Mouse (Mus musculus) Patski (cell line): ENCODE results near the gene Sap18b. TPM values are rescaled to one million over a fixed set of nuclear protein-coding genes. Genes with fewer than 3 reads are reported as not detected.

Experiments used
- ATAC-seq: fragments of 100-300 bp; one replicate; pipeline ENCODE4 v1.8.0; 2021
- CTCF ChIA-PET: fragments of 350-600 bp; sonication (Branson Sonifier 250); formaldehyde crosslinking; loops from one replicate; lab custom pipeline; 2022; ENCODE audit warnings: inconsistent platforms; lab: Charles Lee
- POLR2A ChIA-PET: fragments of 350-600 bp; sonication (Branson Sonifier 250); formaldehyde crosslinking; loops from one replicate; lab custom pipeline; 2022; ENCODE audit warnings: antibody characterized with exemption, inconsistent platforms; lab: Charles Lee
- DNase-seq: peaks from one replicate; pipeline ENCODE4 v3.0.0-alpha.2; 2011; ENCODE audit warnings: low read depth, low spot score
- H3K27me3 ChIP-seq: fragments of 371-371 bp; one replicate; pipeline ENCODE4 v1.5.1; 2021
- CTCF ChIP-seq: fragments of 100-300 bp; IDR thresholded peaks from one replicate; pipeline ENCODE4 v1.5.1; 2021
- in situ Hi-C: fragments of 300-500 bp; cut with MboI; formaldehyde crosslinking; loops from 3 replicates; pipeline ENCODE4 v1.11.1; 2018; ENCODE audit warnings: low pct_unique_long_range_greater_than_20kb, mixed read lengths
- polyA plus RNA-seq: library from polyadenylated mRNA; unstranded; gene quantifications from one replicate; pipeline ENCODE4 v1.2.3, GENCODE M21; 2021

The Sap18b gene
- polyA plus RNA-seq, 1 experiment from 2014 or later, result 196 TPM

- CTCF ChIA-PET, result no interaction called here
- H3K27me3 ChIP-seq, result no peaks in the 10 kb centered on the region
- POLR2A ChIA-PET, result no interaction called here
- no peak for TF ChIP-seq CTCF
- ATAC-seq (no peak), DNase-seq (no peak)
- in situ Hi-C loops, result no loop called here
Measured at GRCm38 (mm10) chr8:95821266-95821665, 3.9 kb upstream of the Sap18b start.

- no peak for DNase-seq
- ChIA-PET POLR2A (interaction anchor here (0.6 kb wide), 1 partner anchor 86 kb away, joined by 6 read pairs; no protein-coding TSS in a partner anchor), CTCF (no interaction called here)
- in situ Hi-C loops, result no loop called here
- no peaks in the 10 kb centered on the region for H3K27me3 ChIP-seq
- no peak for TF ChIP-seq CTCF
- ATAC-seq, result no peak
Measured at GRCm38 (mm10) chr8:95822096-95822495, 3.0 kb upstream of the Sap18b start.

GRCm38 (mm10) chr8:95822699-95823098 is 2.4 kb upstream of the Sap18b start:
- DNase-seq, result no peak
- in situ Hi-C loops, result no loop called here
- TF ChIP-seq CTCF, result no peak
- POLR2A ChIA-PET, result interaction anchor here (0.6 kb wide), 1 partner anchor 87 kb away, joined by 6 read pairs; no protein-coding TSS in a partner anchor
- no peaks in the 10 kb centered on the region for H3K27me3 ChIP-seq
- CTCF ChIA-PET, result interaction anchor here (1.3 kb wide), 1 partner anchor 87 kb away, joined by 3 read pairs; no protein-coding TSS in a partner anchor
- ATAC-seq, result no peak

- DNase-seq, result no peak
- CTCF ChIA-PET, result no interaction called here
- POLR2A ChIA-PET, result no interaction called here
- no peaks in the 10 kb centered on the region for H3K27me3 ChIP-seq
- ATAC-seq, result no peak
- no peak for TF ChIP-seq CTCF
- in situ Hi-C loops, result loop anchor here (10.0 kb wide), 1 partner anchor 225 kb away; no protein-coding TSS in a partner anchor
Measured at GRCm38 (mm10) chr8:95830144-95830543, 5.0 kb downstream of the Sap18b start.

GRCm38 (mm10) chr8:95832603-95833434 is 7.7 kb downstream of the Sap18b start:
- peak; percentile 84 for TF ChIP-seq CTCF
- CTCF ChIA-PET, result interaction anchor here (0.8 to 1.3 kb wide), 4 partner anchors 14 to 233 kb away, joined by 3 to 5 read pairs (median 3); partner anchors contain the start of gene Setd6
- DNase-seq (peak; percentile 35), ATAC-seq (peak; percentile 82)
- in situ Hi-C loops, result loop anchor here (10.0 kb wide), 1 partner anchor 228 kb away; no protein-coding TSS in a partner anchor
- H3K27me3 ChIP-seq, result no peaks in the 10 kb centered on the region
- POLR2A ChIA-PET, result no interaction called here

- ChIA-PET CTCF (interaction anchor here (0.8 to 1.3 kb wide), 4 partner anchors 15 to 234 kb away, joined by 3 to 5 read pairs (median 3); partner anchors contain the start of gene Setd6), POLR2A (no interaction called here)
- no peak for TF ChIP-seq CTCF
- no peaks in the 10 kb centered on the region for H3K27me3 ChIP-seq
- no peak for ATAC-seq
- in situ Hi-C loops, result loop anchor here (10.0 kb wide), 1 partner anchor 229 kb away; no protein-coding TSS in a partner anchor
- no peak for DNase-seq
Measured at GRCm38 (mm10) chr8:95833435-95833984, 8.4 kb downstream of the Sap18b start.

GRCm38 (mm10) chr8:95835891-95836290 is 10.7 kb downstream of the Sap18b start:
- H3K27me3 ChIP-seq, result no peaks in the 10 kb centered on the region
- in situ Hi-C loops, result loop anchor here (10.0 kb wide), 1 partner anchor 231 kb away; no protein-coding TSS in a partner anchor
- no peak for ATAC-seq
- TF ChIP-seq CTCF, result no peak
- POLR2A ChIA-PET, result no interaction called here
- CTCF ChIA-PET, result no interaction called here
- DNase-seq, result no peak

GRCm38 (mm10) chr8:95837266-95837665 is 12.1 kb downstream of the Sap18b start:
- H3K27me3 ChIP-seq, result no peaks in the 10 kb centered on the region
- CTCF ChIA-PET, result interaction anchor here (1.2 kb wide), 1 partner anchor 15 kb away, joined by 3 read pairs; no protein-coding TSS in a partner anchor
- in situ Hi-C loops, result loop anchor here (10.0 kb wide), 1 partner anchor 232 kb away; no protein-coding TSS in a partner anchor
- ATAC-seq, result no peak
- POLR2A ChIA-PET, result no interaction called here
- DNase-seq, result no peak
- TF ChIP-seq CTCF, result no peak

GRCm38 (mm10) chr8:95839289-95839688 is 14.1 kb downstream of the Sap18b start:
- ATAC-seq (no peak), DNase-seq (no peak)
- ChIA-PET POLR2A (no interaction called here), CTCF (no interaction called here)
- H3K27me3 ChIP-seq, result no peaks in the 10 kb centered on the region
- in situ Hi-C loops, result loop anchor here (10.0 kb wide), 1 partner anchor 234 kb away; no protein-coding TSS in a partner anchor
- TF ChIP-seq CTCF, result no peak

GRCm38 (mm10) chr8:95841436-95841835 is 16.3 kb downstream of the Sap18b start:
- DNase-seq, result no peak
- in situ Hi-C loops, result no loop called here
- no peak for ATAC-seq
- CTCF ChIA-PET, result no interaction called here
- POLR2A ChIA-PET, result no interaction called here
- TF ChIP-seq CTCF, result no peak
- H3K27me3 ChIP-seq, result no peaks in the 10 kb centered on the region
